Mouse (Mus musculus) forebrain, postnatal 0 days (tissue): ENCODE measurements around the gene Etl4. TPM values are rescaled to one million over a fixed set of nuclear protein-coding genes. Genes with fewer than 3 reads are reported as not detected.
A peak's percentile ranks its signal among the peaks of the same experiment; 100 is the strongest.

ENCODE experiments used
- ATAC-seq: fragments of 200-750 bp; cut with Nextera tagmentation; 2 replicates; pipeline ENCODE4 v1.8.0; 2017; ENCODE audit warnings: mild to moderate bottlenecking, moderate library complexity
- DNase-seq: peaks from one replicate; pipeline ENCODE4 v3.0.0-alpha.2; 2015
- H3K27ac ChIP-seq: fragments of 300-500 bp; sonication (generic); 2 replicates; pipeline ENCODE4 v1.5.1; 2014; ENCODE audit warnings: low read depth, mild to moderate bottlenecking, antibody characterized with exemption, low read length, moderate library complexity, mixed read lengths
- H3K27me3 ChIP-seq: fragments of 300-500 bp; sonication (generic); 2 replicates; pipeline ENCODE4 v1.6.1; 2014; ENCODE audit warnings: mild to moderate bottlenecking, low read length, mixed read lengths; ENCODE audit not compliant: insufficient read depth
- H3K36me3 ChIP-seq: fragments of 300-500 bp; sonication (generic); 2 replicates; pipeline ENCODE4 v1.6.1; 2014; ENCODE audit warnings: mild to moderate bottlenecking, moderate library complexity; ENCODE audit not compliant: insufficient read depth
- H3K4me1 ChIP-seq: fragments of 300-500 bp; sonication (generic); 2 replicates; pipeline ENCODE4 v1.6.1; 2014; ENCODE audit warnings: antibody characterized with exemption; ENCODE audit not compliant: insufficient read depth
- H3K4me2 ChIP-seq: fragments of 300-500 bp; sonication (generic); 2 replicates; pipeline ENCODE4 v1.6.1; 2014; ENCODE audit warnings: low read depth, mild to moderate bottlenecking, moderate library complexity
- H3K4me3 ChIP-seq: fragments of 300-500 bp; sonication (generic); 2 replicates; pipeline ENCODE4 v1.5.1; 2014; ENCODE audit warnings: low read depth, low read length, mixed read lengths
- H3K9ac ChIP-seq: fragments of 300-500 bp; sonication (generic); 2 replicates; pipeline ENCODE4 v1.6.1; 2014; ENCODE audit warnings: mild to moderate bottlenecking
- H3K9me3 ChIP-seq: fragments of 300-500 bp; sonication (generic); 2 replicates; pipeline ENCODE4 v1.6.1; 2016; ENCODE audit warnings: low read length
- CTCF ChIP-seq: sonication (generic); IDR thresholded peaks from 2 replicates; pipeline ENCODE4 v1.5.1; 2016; ENCODE audit warnings: antibody characterized with exemption, control low read depth, low read depth
- WGBS: fragments of 180-500 bp; shearing (Covaris S2); extraction: QIAGEN DNeasy Blood & Tissue Kit; methylation state at CpG from one replicate; pipeline ENCODE4 v1.1.7; 2014; 5-methylcytosine and 5-hydroxymethylcytosine counted together
- polyA plus RNA-seq: library from polyadenylated mRNA; unstranded; fragments of >200 nt; fragmentation: Nextera tagmentation; extraction: Ambion mirVana; gene quantifications from 2 replicates; pipeline ENCODE4 v1.2.1, GENCODE M21; 2015
- total RNA-seq: library from RNA; depleted of rRNA; stranded (reverse); fragments of >200 nt; gene quantifications from 2 replicates; pipeline ENCODE4 v1.2.3, GENCODE M21; 2014

Etl4 gene
- total and polyA plus RNA-seq, 2 experiments from 2014 or later: 7.2 to 13.6 TPM

DNA sequence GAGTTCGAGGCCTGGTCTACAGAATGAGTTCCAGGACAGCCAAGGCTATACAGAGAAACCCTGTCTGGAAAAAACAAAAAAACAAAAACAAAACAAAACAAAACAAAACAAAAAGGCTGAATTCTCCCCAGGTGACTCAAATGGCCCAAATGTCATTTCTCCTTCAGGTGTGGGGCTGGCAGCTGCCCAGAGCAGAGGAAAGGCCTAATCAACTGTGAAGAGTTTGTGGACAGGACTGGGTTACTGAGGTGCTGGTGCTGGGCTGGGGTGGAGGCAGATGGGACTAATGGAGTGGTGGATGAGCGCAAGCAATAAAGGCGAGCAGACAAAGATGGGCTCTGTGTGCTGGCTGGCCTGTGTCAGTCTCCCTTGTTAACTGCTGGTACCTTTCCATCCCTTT is 617.3 kb downstream of the Etl4 start:
- no peaks in the 10 kb centered on the region for H3K27me3 ChIP-seq
- no peak overlapping the region for H3K4me3 ChIP-seq
- H3K9ac ChIP-seq: no peak overlapping the region
- no peaks in the 10 kb centered on the region for H3K4me1 ChIP-seq
- no peak overlapping the region for H3K4me2 ChIP-seq
- no peak for ATAC-seq
- H3K27ac ChIP-seq: no peak overlapping the region
- WGBS: 93% methylated on average over 3 of the region's 3 CpGs
- no peaks in the 10 kb centered on the region for H3K9me3 ChIP-seq
- no peak for DNase-seq
- no peak for TF ChIP-seq CTCF
- H3K36me3 ChIP-seq: no peaks in the 10 kb centered on the region

GRCm38 (mm10) chr2:20532623-20533022 is 623.0 kb downstream of the Etl4 start:
- DNase-seq (no peak), ATAC-seq (no peak)
- Histone ChIP-seq H3K9me3 (no peaks in the 10 kb centered on the region), H3K27me3 (no peaks in the 10 kb centered on the region), H3K4me1 (no peaks in the 10 kb centered on the region), H3K4me2 (no peak overlapping the region), H3K9ac (no peak overlapping the region), H3K4me3 (no peak overlapping the region), H3K27ac (no peak overlapping the region), H3K36me3 (no peaks in the 10 kb centered on the region)
- 35% methylated on average over 3 of the region's 3 CpGs for WGBS
- no peak for TF ChIP-seq CTCF

DNA sequence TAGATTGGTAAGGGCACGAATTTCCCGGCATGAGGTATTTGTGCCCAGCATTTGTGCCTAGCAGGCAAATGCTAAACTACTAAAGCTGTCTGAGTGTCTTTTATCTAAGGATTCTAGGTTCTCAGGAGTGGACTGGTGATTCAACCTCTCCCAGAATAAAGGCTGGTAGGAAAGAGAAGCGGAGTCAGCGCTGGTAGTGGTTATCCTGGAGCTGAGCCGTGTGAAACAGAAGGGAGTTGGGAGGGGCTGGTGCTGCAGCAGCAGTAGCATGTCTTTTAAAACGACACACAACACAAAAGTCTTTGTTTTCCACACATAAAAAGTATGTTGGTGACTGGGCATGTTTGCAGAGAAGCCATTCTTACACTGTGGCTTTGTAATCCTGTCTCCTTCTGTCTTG is 628.2 kb downstream of the Etl4 start:
- ATAC-seq: peak; percentile 55
- H3K4me2 ChIP-seq: no peak overlapping the region
- no peak overlapping the region for H3K4me3 ChIP-seq
- TF ChIP-seq CTCF: no peak
- H3K36me3 ChIP-seq: no peaks in the 10 kb centered on the region
- no peaks in the 10 kb centered on the region for H3K9me3 ChIP-seq
- H3K4me1 ChIP-seq: no peaks in the 10 kb centered on the region
- no peak overlapping the region for H3K9ac ChIP-seq
- H3K27ac ChIP-seq: no peak overlapping the region
- no peaks in the 10 kb centered on the region for H3K27me3 ChIP-seq
- no peak for DNase-seq
- WGBS: 28% methylated on average over 6 of the region's 6 CpGs

DNA sequence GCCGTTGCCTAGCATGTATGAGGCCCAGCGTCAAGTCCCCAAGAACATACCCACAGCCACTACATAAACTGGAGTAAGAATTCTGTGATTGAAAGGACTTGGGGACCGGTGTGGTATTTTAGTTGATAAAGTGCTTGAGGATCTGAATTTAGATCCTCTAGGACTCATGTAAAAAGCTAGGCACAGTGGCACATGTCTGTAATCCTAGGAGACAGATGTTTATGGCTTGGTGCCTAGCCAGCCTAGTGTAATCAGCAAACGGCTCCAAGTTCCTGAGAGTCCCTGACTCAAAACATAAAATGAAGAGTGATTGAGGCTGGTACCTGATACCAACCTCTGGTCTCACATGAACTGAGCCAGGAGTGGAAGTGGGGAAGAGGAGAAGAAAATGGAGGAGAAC is 629.3 kb downstream of the Etl4 start:
- Histone ChIP-seq H3K4me2 (no peak overlapping the region), H3K4me1 (no peaks in the 10 kb centered on the region), H3K4me3 (no peak overlapping the region), H3K9ac (no peak overlapping the region), H3K9me3 (no peaks in the 10 kb centered on the region), H3K27me3 (no peaks in the 10 kb centered on the region), H3K36me3 (no peaks in the 10 kb centered on the region), H3K27ac (no peak overlapping the region)
- TF ChIP-seq CTCF: no peak
- WGBS: 82% methylated on average over 4 of the region's 4 CpGs
- no peak for ATAC-seq
- DNase-seq: no peak

GRCm38 (mm10) chr2:20541261-20541660 is 631.7 kb downstream of the Etl4 start:
- H3K9ac ChIP-seq: no peak overlapping the region
- no peak for TF ChIP-seq CTCF

GRCm38 (mm10) chr2:20542286-20542685 is 632.7 kb downstream of the Etl4 start:
- ATAC-seq (no peak), DNase-seq (no peak)
- no peak overlapping the region for H3K27ac ChIP-seq
- H3K36me3 ChIP-seq: no peaks in the 10 kb centered on the region
- peaks cover 10% of the 10 kb centered on the region; the same call in 1 of the 2 replicates for H3K4me1 ChIP-seq
- no peaks in the 10 kb centered on the region for H3K27me3 ChIP-seq
- no peak overlapping the region for H3K4me3 ChIP-seq
- H3K4me2 ChIP-seq: no peak overlapping the region
- no peaks in the 10 kb centered on the region for H3K9me3 ChIP-seq
- no peak for TF ChIP-seq CTCF
- H3K9ac ChIP-seq: no peak overlapping the region
- WGBS: 83% methylated on average over 7 of the region's 7 CpGs

More at GRCm38 (mm10) chr2:20541261-20541660, 631.7 kb downstream of the Etl4 start:
- ATAC-seq: no peak
- Histone ChIP-seq H3K4me2 (no peak overlapping the region), H3K4me1 (0 out of 2 replicates have a peak, but pooled peaks cover under 1% of the 10 kb centered on the region), H3K27me3 (no peaks in the 10 kb centered on the region), H3K4me3 (no peak overlapping the region), H3K27ac (no peak overlapping the region), H3K9me3 (no peaks in the 10 kb centered on the region), H3K36me3 (no peaks in the 10 kb centered on the region)
- DNase-seq: no peak

- Histone ChIP-seq H3K36me3 (no peaks in the 10 kb centered on the region), H3K9me3 (no peaks in the 10 kb centered on the region), H3K4me1 (peaks cover 10% of the 10 kb centered on the region), H3K9ac (no peak overlapping the region), H3K4me3 (no peak overlapping the region), H3K27me3 (no peaks in the 10 kb centered on the region), H3K27ac (no peak overlapping the region), H3K4me2 (no peak overlapping the region)
- ATAC-seq: no peak
- WGBS: 18% methylated on average over 2 of the region's 2 CpGs
- DNase-seq: no peak
- no peak for TF ChIP-seq CTCF
These were observed 636.0 kb downstream of the Etl4 start for GRCm38 (mm10) chr2:20545624-20546023.
